Mouse (Mus musculus) hindbrain, embryonic 10.5 days (tissue): Measurements from ENCODE around the gene Ccdc60. TPM values are rescaled to one million over a fixed set of nuclear protein-coding genes. Genes with fewer than 3 reads are reported as not detected.

Experiments used
- DNase-seq: peaks from one replicate; pipeline ENCODE4 v3.0.0-alpha.2; 2017; ENCODE audit warnings: low spot score
- H3K27ac ChIP-seq: fragments of 300-500 bp; sonication (generic); 2 replicates; pipeline ENCODE4 v1.5.1; 2016; ENCODE audit warnings: mild to moderate bottlenecking, moderate library complexity
- H3K27me3 ChIP-seq: fragments of 300-500 bp; sonication (generic); 2 replicates; pipeline ENCODE4 v1.6.1; 2016; ENCODE audit warnings: mild to moderate bottlenecking; ENCODE audit not compliant: poor library complexity, insufficient read depth, severe bottlenecking
- H3K36me3 ChIP-seq: fragments of 300-500 bp; sonication (generic); 2 replicates; pipeline ENCODE4 v1.6.1; 2016; ENCODE audit warnings: mild to moderate bottlenecking, moderate library complexity
- H3K4me1 ChIP-seq: fragments of 300-500 bp; sonication (generic); replicated peaks from 2 replicates; pipeline ENCODE4 v1.6.1; 2016; ENCODE audit warnings: mild to moderate bottlenecking
- H3K4me3 ChIP-seq: fragments of 300-500 bp; sonication (generic); 2 replicates; pipeline ENCODE4 v1.5.1; 2016; ENCODE audit warnings: mild to moderate bottlenecking, moderate library complexity
- H3K9me3 ChIP-seq: fragments of 300-500 bp; sonication (generic); 2 replicates; pipeline ENCODE4 v1.6.1; 2016; ENCODE audit warnings: mild to moderate bottlenecking, moderate library complexity
- WGBS: fragments of 180-500 bp; shearing (Covaris S2); methylation state at CpG from one replicate; pipeline ENCODE4 v1.1.7; 2016; 5-methylcytosine and 5-hydroxymethylcytosine counted together
- polyA plus RNA-seq: library from polyadenylated mRNA; unstranded; fragments of >200 nt; fragmentation: Nextera tagmentation; extraction: Ambion mirVana; gene quantifications from 2 replicates; pipeline ENCODE4 v1.2.1, GENCODE M21; 2016

The Ccdc60 gene
- polyA plus RNA-seq, 1 experiment from 2014 or later, result 2.1 TPM

GRCm38 (mm10) chr5:116293501-116293900 lies 4.7 kb upstream of the Ccdc60 start:
- peaks cover 9% of the 10 kb centered on the region; the same call in 1 of the 2 replicates for H3K9me3 ChIP-seq
- no peak overlapping the region for H3K27ac ChIP-seq
- no peak overlapping the region for H3K4me3 ChIP-seq
- no peaks in the 10 kb centered on the region for H3K27me3 ChIP-seq
- 84% methylated on average over 5 of the region's 5 CpGs for WGBS
- no peak for DNase-seq
- peaks cover 22% of the 10 kb centered on the region for H3K4me1 ChIP-seq
- H3K36me3 ChIP-seq, result no peaks in the 10 kb centered on the region

DNA sequence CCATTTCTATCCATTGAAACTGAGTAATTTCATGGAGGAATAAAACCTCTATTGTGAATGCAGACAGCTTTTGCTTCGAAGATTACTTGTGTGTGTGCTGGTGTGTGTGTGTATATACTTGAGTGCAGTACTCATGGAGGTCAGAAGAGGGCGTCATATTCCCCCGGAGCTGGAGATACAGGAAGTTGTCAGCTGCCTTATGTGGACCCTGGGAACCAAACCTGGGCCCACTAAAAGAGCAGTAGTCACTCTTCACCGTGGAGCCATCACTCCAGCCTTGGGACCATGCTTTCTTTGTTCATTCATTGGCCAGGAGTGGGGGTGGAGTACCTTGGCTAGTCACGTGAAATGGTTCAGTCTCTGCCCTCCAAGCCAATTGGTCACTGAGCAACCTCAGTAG lies 1.8 kb upstream of the Ccdc60 start:
- no peak for DNase-seq
- Histone ChIP-seq H3K4me3 (no peak overlapping the region), H3K9me3 (no peaks in the 10 kb centered on the region), H3K36me3 (no peaks in the 10 kb centered on the region), H3K27me3 (0 out of 2 replicates have a peak, but pooled peaks cover 1% of the 10 kb centered on the region), H3K27ac (no peak overlapping the region), H3K4me1 (peaks cover 34% of the 10 kb centered on the region)
- WGBS, result 89% methylated on average over 5 of the region's 5 CpGs

- peak; percentile 53 for DNase-seq
- Histone ChIP-seq H3K27me3 (0 out of 2 replicates have a peak, but pooled peaks cover 4% of the 10 kb centered on the region), H3K36me3 (no peaks in the 10 kb centered on the region), H3K4me1 (peaks cover 38% of the 10 kb centered on the region), H3K9me3 (no peaks in the 10 kb centered on the region), H3K27ac (peak overlapping the region; percentile 82), H3K4me3 (peak overlapping the region; percentile 44)
- WGBS, result 2% methylated on average over 9 of the region's 9 CpGs
Observed at GRCm38 (mm10) chr5:116289897-116290296, 1.1 kb upstream of the Ccdc60 start.

GRCm38 (mm10) chr5:116288183-116288582 lies 602 bp downstream of the Ccdc60 start:
- peaks cover 43% of the 10 kb centered on the region for H3K4me1 ChIP-seq
- peaks cover 4% of the 10 kb centered on the region; the same call in 1 of the 2 replicates for H3K27me3 ChIP-seq
- no peaks in the 10 kb centered on the region for H3K9me3 ChIP-seq
- no peaks in the 10 kb centered on the region for H3K36me3 ChIP-seq
- no peak overlapping the region for H3K27ac ChIP-seq
- WGBS, result 46% methylated on average over 10 of the region's 10 CpGs
- peak overlapping the region; percentile 44 for H3K4me3 ChIP-seq
- no peak for DNase-seq

- no peak overlapping the region for H3K4me3 ChIP-seq
- peaks cover 4% of the 10 kb centered on the region; the same call in 1 of the 2 replicates for H3K27me3 ChIP-seq
- 0 out of 2 replicates have a peak overlapping the region, but pooled peaks have one; percentile 29 for H3K27ac ChIP-seq
- H3K4me1 ChIP-seq, result peaks cover 42% of the 10 kb centered on the region
- H3K9me3 ChIP-seq, result no peaks in the 10 kb centered on the region
- DNase-seq, result no peak
- 51% methylated on average over 15 of the region's 15 CpGs for WGBS
- H3K36me3 ChIP-seq, result no peaks in the 10 kb centered on the region
Observed at GRCm38 (mm10) chr5:116285532-116286176, 3.1 kb downstream of the Ccdc60 start.

DNA sequence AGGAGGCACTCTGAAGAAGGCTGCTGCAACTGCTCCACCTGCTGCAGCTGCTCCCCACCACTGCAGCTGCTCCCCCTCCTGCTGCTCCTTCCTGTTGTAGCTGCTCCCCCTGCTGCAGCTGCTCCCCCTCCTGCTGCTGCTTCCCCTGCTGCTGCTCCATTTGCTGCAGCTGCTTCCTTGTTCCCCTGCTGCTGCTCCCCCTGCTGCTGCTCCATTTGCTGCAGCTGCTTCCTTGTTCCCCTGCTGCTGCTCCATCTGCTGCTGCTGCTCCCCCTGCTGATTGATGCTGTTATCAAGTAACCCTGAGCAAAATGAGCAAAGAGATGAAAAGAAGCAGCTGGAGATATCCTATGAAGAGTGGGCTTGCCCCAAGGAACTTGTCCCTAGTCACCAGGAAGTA lies 8.3 kb downstream of the Ccdc60 start:
- DNase-seq, result peak; percentile 31
- H3K27me3 ChIP-seq, result peaks cover 2% of the 10 kb centered on the region; the same call in 1 of the 2 replicates
- H3K4me1 ChIP-seq, result peaks cover 13% of the 10 kb centered on the region

DNA sequence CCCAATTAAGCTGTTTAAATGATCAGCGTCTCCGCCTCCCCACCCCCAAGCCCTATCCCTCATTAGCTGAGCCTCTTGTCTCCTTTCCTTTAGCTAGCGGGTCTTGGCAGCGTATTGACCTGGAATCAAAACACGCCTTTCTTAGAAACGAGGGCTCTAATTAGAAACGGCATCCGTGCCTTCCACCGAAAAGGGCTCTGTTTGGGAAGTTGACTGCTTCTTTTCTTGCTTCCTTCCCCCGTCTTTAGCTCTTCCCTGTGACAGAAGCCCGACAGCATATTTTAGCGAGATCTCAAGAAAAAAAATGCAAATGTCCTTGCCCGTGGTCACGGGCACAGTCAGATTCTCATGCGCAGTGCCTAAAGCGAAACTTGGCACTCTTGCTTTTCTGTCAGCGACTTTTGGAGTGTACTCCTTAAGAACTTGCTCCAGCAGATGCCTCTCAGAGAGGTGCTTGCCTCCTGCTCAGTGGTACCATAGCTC lies 10.3 kb downstream of the Ccdc60 start:
- Histone ChIP-seq H3K27me3 (no peaks in the 10 kb centered on the region), H3K4me3 (no peak overlapping the region), H3K4me1 (peaks cover 26% of the 10 kb centered on the region), H3K27ac (no peak overlapping the region), H3K36me3 (0 out of 2 replicates have a peak, but pooled peaks cover 9% of the 10 kb centered on the region), H3K9me3 (peaks cover 12% of the 10 kb centered on the region)
- WGBS, result 91% methylated on average over 17 of the region's 17 CpGs
- no peak for DNase-seq

More for the DNA sequence above, 8.3 kb downstream of the Ccdc60 start:
- Histone ChIP-seq H3K4me3 (no peak overlapping the region), H3K27ac (peak overlapping the region; percentile 50; the same call in 1 of the 2 replicates), H3K9me3 (peaks cover 12% of the 10 kb centered on the region), H3K36me3 (0 out of 2 replicates have a peak, but pooled peaks cover 9% of the 10 kb centered on the region)

- H3K27me3 ChIP-seq, result no peaks in the 10 kb centered on the region
- peaks cover 12% of the 10 kb centered on the region for H3K9me3 ChIP-seq
- WGBS, result 90% methylated on average over 4 of the region's 4 CpGs
- DNase-seq, result no peak
- peaks cover 32% of the 10 kb centered on the region for H3K4me1 ChIP-seq
- 0 out of 2 replicates have a peak, but pooled peaks cover 9% of the 10 kb centered on the region for H3K36me3 ChIP-seq
- no peak overlapping the region for H3K4me3 ChIP-seq
- no peak overlapping the region for H3K27ac ChIP-seq
Observed at GRCm38 (mm10) chr5:116277951-116278350, 10.8 kb downstream of the Ccdc60 start.

DNA sequence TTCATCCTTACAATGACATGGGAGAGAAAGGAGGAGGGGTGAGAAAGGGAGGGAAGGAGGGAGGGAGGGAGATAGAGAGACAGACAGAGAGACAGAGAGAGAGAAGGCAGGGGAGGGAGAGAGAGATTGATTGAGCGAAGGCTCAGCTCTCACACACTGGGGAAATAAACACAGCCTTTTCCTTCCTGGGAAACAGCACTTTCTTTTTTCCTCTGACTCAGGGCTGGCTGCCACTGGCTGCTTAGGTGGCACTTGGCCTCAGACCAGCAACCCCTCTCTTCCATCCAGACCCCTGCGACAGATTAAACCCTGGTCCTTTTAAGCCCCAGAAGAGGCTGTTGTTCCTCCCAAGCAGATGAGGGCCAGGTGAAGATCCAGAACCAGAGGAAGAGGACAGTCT lies 14.0 kb downstream of the Ccdc60 start:
- Histone ChIP-seq H3K27me3 (no peaks in the 10 kb centered on the region), H3K36me3 (0 out of 2 replicates have a peak, but pooled peaks cover 9% of the 10 kb centered on the region), H3K27ac (peak overlapping the region; percentile 75), H3K4me3 (no peak overlapping the region), H3K4me1 (peaks cover 26% of the 10 kb centered on the region), H3K9me3 (peaks cover 12% of the 10 kb centered on the region)
- 68% methylated on average over 2 of the region's 2 CpGs for WGBS
- DNase-seq, result no peak

GRCm38 (mm10) chr5:116274365-116274764 lies 14.4 kb downstream of the Ccdc60 start:
- peak; percentile 15 for DNase-seq
- 54% methylated on average over 5 of the region's 5 CpGs for WGBS
- H3K4me3 ChIP-seq, result no peak overlapping the region
- peak overlapping the region; percentile 75 for H3K27ac ChIP-seq
- peaks cover 12% of the 10 kb centered on the region for H3K9me3 ChIP-seq
- H3K36me3 ChIP-seq, result 0 out of 2 replicates have a peak, but pooled peaks cover 9% of the 10 kb centered on the region
- peaks cover 26% of the 10 kb centered on the region for H3K4me1 ChIP-seq
- no peaks in the 10 kb centered on the region for H3K27me3 ChIP-seq

- no peaks in the 10 kb centered on the region for H3K27me3 ChIP-seq
- H3K36me3 ChIP-seq, result no peaks in the 10 kb centered on the region
- DNase-seq, result no peak
- no peak overlapping the region for H3K4me3 ChIP-seq
- H3K27ac ChIP-seq, result no peak overlapping the region; the same call in 1 of the 2 replicates
- WGBS, result 76% methylated on average over 17 of the region's 17 CpGs
- H3K9me3 ChIP-seq, result peaks cover under 1% of the 10 kb centered on the region; the same call in 1 of the 2 replicates
- peaks cover 29% of the 10 kb centered on the region for H3K4me1 ChIP-seq
Observed at GRCm38 (mm10) chr5:116271511-116272227, 17.1 kb downstream of the Ccdc60 start.

DNA sequence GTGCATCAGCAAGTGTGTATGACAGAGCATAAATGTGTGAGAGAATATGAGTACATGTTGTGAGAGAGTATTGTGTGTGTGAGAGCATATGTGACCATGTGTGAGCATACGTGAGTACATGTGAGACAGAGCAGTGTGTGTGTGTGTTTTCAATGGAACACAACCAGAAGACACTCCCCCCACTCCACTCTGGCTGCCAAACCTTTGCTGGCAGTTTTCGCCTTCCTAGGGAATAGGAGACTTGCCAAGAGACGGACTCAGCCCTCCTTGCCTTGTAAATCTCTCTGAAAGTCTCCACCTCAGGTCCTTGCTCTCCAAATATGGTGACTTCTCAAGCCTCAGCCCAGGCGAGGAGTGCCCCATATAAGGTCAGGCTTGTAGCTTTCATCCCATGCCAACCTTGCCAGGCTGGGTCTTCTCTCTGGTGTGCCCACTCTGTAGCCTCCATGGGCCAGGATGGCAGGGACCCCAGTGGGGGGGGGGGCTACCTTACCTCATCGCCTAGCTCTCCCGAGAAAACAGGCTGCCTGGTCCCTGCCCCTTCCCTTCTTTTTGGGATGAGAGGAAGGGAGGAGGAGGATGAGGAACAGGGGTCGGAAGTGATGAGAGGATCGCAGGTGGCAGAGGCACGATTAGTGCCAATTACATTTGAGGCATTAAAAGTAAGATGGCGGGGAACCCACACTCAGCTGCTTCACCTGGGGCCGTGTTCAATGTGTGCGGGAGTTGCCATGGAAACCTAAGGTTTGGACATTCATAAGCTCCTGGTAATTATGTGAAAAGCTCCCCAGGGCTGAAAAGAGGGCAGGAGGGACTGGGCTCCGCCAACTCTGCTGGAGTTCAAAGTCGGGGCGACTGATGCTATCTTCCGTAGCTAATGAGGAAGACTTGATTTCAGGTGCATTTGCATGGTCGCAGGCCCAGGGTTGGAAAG lies 19.3 kb downstream of the Ccdc60 start:
- Histone ChIP-seq H3K4me3 (no peak overlapping the region), H3K9me3 (no peaks in the 10 kb centered on the region), H3K36me3 (no peaks in the 10 kb centered on the region), H3K27ac (no peak overlapping the region), H3K27me3 (no peaks in the 10 kb centered on the region), H3K4me1 (peaks cover 18% of the 10 kb centered on the region)
- no peak for DNase-seq
- 83% methylated on average over 17 of the region's 17 CpGs for WGBS
